Mouse (Mus musculus) neural tube, embryonic 12.5 days (tissue): ENCODE results near the gene Vmn1r8. TPM values are rescaled to one million over a fixed set of nuclear protein-coding genes. Genes with fewer than 3 reads are reported as not detected.
"Not testable (repeated sequence)": the region's sequence is repeated elsewhere in the genome, so short reads cannot be mapped to it uniquely, and the experiment has no call there.

ENCODE experiments used
- ATAC-seq: fragments of 200-750 bp; cut with Nextera tagmentation; 2 replicates; pipeline ENCODE4 v1.8.0; 2017; ENCODE audit warnings: low read depth, mild to moderate bottlenecking, moderate TSS enrichment, moderate library complexity; ENCODE audit not compliant: low FRiP score
- H3K27ac ChIP-seq: fragments of 300-500 bp; sonication (generic); 2 replicates; pipeline ENCODE4 v1.5.1; 2016
- H3K27me3 ChIP-seq: fragments of 300-500 bp; sonication (generic); replicated peaks from 2 replicates; pipeline ENCODE4 v1.6.1; 2016; ENCODE audit warnings: mild to moderate bottlenecking
- H3K36me3 ChIP-seq: fragments of 300-500 bp; sonication (generic); 2 replicates; pipeline ENCODE4 v1.6.1; 2016; ENCODE audit warnings: mild to moderate bottlenecking
- H3K4me1 ChIP-seq: fragments of 300-500 bp; sonication (generic); 2 replicates; pipeline ENCODE4 v1.6.1; 2016
- H3K4me2 ChIP-seq: fragments of 300-500 bp; sonication (generic); replicated peaks from 2 replicates; pipeline ENCODE4 v1.6.1; 2016; ENCODE audit warnings: mild to moderate bottlenecking
- H3K4me3 ChIP-seq: fragments of 300-500 bp; sonication (generic); 2 replicates; pipeline ENCODE4 v1.5.1; 2016
- H3K9ac ChIP-seq: fragments of 300-500 bp; sonication (generic); 2 replicates; pipeline ENCODE4 v1.6.1; 2016; ENCODE audit warnings: mild to moderate bottlenecking
- H3K9me3 ChIP-seq: fragments of 300-500 bp; sonication (generic); 2 replicates; pipeline ENCODE4 v1.6.1; 2016; ENCODE audit warnings: mild to moderate bottlenecking
- WGBS: fragments of 180-500 bp; shearing (Covaris S2); methylation state at CpG from one replicate; pipeline ENCODE4 v1.1.7; 2016; 5-methylcytosine and 5-hydroxymethylcytosine counted together
- polyA plus RNA-seq: library from polyadenylated mRNA; unstranded; fragments of >200 nt; fragmentation: Nextera tagmentation; extraction: Ambion mirVana; gene quantifications from 2 replicates; pipeline ENCODE4 v1.2.1, GENCODE M21; 2016

The Vmn1r8 gene
- not detected in 2 replicates for polyA plus RNA-seq

DNA sequence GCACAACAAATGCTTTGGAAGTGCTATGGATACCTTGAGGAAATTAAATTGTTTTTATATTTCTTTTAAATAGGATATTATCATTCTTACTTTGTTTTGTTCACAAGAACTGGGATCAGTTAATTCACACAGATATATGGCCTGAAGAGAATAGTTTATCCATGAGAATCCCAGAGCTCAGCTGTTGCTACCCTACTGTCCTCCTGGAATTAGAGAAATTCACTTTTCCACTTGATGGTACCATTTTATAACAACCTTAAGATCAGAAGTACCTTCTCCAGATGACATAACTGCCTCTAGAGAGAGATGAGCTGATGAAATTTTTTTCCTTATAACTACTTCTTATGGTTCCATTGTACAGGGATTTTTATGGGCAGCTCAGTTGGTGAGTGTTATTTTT lies at the start of gene Vmn1r8:
Gene Vmn1r8, plus strand, starts transcription at position 301 of the 400 bp plus-strand sequence.
- no peaks in the 10 kb centered on the region for H3K27me3 ChIP-seq
- H3K27ac ChIP-seq = no peak within 1 kb of the TSS
- no peak within 1 kb of the TSS for H3K9ac ChIP-seq
- H3K4me3 ChIP-seq = no peak within 1 kb of the TSS
- H3K9me3 ChIP-seq = no peaks in the 10 kb centered on the region
- no peak within 1 kb of the TSS for H3K4me2 ChIP-seq
- H3K4me1 ChIP-seq = no peaks in the 10 kb centered on the region
- no peaks in the 10 kb centered on the region for H3K36me3 ChIP-seq
- ATAC-seq = no peak

DNA sequence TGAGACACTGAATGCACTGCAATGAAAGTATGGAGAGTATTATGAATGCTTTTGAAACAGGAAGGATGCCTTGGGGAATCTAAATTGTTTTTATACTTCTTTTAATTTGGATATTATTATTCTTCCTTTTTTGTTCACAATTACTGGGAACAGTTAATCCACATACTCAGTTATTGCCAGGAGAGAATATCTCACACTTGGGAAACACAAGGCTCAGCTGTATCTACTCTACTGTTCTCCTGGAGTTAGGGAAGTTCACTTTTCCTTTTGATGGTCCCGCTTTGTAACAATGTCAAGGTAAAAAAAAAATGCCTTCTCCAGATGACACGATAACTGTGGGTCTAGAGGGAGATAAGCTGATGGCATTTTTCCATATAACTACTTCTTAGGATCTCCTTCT lies 35.1 kb upstream of the Vmn1r8 start, which contains the start of gene Vmn1r6:
Gene Vmn1r6, plus strand, starts transcription at position 301 of the 400 bp plus-strand sequence.
- no peak for ATAC-seq
- no peaks in the 10 kb centered on the region for H3K4me1 ChIP-seq
- H3K27ac ChIP-seq = no peak within 1 kb of the TSS
- no peak within 1 kb of the TSS for H3K4me2 ChIP-seq
- no peaks in the 10 kb centered on the region for H3K36me3 ChIP-seq
- no peak within 1 kb of the TSS for H3K9ac ChIP-seq
- no peak within 1 kb of the TSS for H3K4me3 ChIP-seq
- H3K9me3 ChIP-seq = no peaks in the 10 kb centered on the region
- 85% methylated on average over 2 of the region's 2 CpGs for WGBS
- no peaks in the 10 kb centered on the region for H3K27me3 ChIP-seq

DNA sequence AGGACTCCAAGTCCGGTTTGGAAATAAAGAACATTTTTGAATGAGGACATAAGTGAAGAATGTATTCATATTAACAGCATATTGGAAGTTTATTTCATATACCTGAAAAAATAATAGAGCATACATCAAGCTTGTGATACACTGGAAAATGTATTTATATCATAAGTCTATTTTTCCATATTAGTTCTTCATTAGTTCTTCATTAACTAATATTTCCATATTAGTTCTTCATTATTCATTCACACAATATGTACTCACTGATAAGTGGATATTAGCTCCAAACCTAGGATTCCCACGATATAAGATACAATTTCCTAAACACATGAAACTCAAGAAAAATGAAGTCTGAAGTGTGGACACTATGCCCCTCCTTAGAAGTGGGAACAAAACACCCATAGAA lies 6.9 kb upstream of the Vmn1r8 start, which contains the start of gene Vmn1r7:
Gene Vmn1r7, minus strand, starts transcription at position 101 of the 400 bp plus-strand sequence.
- not testable (repeated sequence) for H3K27ac ChIP-seq, H3K9me3 ChIP-seq, H3K4me2 ChIP-seq, H3K4me3 ChIP-seq, H3K9ac ChIP-seq, H3K4me1 ChIP-seq, H3K36me3 ChIP-seq, H3K27me3 ChIP-seq, ATAC-seq
- WGBS = 88% methylated on average over 2 of the region's 2 CpGs

DNA sequence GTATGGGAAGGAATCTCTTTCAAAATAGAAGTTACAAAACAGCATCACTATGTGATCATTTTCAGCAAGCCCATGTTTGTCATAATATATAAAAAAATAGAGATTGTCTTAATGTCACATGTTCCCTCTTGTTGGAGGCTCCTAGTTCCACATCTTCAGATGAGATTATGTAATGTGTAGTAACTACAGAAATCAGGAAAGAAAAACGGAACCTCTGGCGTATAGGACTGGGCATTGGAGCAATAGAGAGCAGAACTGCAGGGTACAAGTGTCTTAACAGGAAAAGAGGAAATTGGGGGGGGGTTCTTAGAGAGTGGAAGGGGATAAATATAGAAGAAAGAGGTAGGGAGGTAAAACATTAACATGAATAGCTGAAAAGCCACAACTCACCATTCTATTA lies 2.6 kb downstream of the Vmn1r8 start:
- H3K4me2 ChIP-seq = no peak overlapping the region
- 88% methylated on average over 2 of the region's 2 CpGs for WGBS
- no peaks in the 10 kb centered on the region for H3K4me1 ChIP-seq
- no peak overlapping the region for H3K9ac ChIP-seq
- no peak for ATAC-seq
- H3K36me3 ChIP-seq = no peaks in the 10 kb centered on the region
- H3K4me3 ChIP-seq = no peak overlapping the region
- no peaks in the 10 kb centered on the region for H3K27me3 ChIP-seq
- no peak overlapping the region for H3K27ac ChIP-seq
- H3K9me3 ChIP-seq = no peaks in the 10 kb centered on the region

DNA sequence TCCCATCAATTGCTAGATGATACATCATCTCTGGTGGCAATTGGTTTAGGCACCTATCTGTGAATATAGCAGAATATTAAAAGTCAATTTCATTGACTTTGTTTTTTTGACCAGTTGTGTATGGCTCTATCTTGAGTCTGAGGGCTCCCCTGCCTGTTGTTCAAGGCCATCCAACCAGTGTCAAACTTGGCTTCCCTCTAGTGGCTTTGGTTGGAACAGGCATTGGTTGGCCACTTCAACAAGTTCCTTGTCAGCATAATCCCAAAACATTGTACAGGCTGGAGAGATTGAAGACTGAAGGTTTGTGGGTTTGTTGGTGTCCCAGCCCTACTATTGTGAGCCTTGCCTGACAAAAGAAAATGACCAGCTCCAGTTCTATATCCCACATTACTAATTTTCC lies 31.6 kb downstream of the Vmn1r8 start:
- Histone ChIP-seq H3K4me3 (no peak overlapping the region), H3K36me3 (no peaks in the 10 kb centered on the region), H3K9me3 (no peaks in the 10 kb centered on the region), H3K4me1 (no peaks in the 10 kb centered on the region), H3K9ac (no peak overlapping the region), H3K27ac (no peak overlapping the region), H3K4me2 (no peak overlapping the region), H3K27me3 (no peaks in the 10 kb centered on the region)
- no peak for ATAC-seq

DNA sequence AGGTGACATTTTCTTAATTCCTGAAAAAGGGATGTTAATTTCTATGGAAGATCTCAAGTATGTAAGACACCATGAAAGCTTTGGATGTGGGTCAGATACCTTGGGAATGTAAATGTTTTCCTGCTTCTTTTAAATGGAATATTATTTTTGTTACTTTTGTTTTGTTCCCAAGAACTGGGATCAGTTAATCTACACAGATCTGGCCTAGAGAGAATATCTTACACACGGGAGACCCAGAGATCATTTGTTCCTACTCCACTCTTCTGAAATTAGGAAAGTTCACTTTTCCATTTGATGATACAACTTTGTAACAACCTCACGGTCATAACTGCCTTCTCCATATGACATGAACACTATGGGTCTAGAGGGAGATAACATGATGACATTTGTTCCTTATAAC lies 34.4 kb downstream of the Vmn1r8 start, which contains the start of gene Vmn1r9:
Gene Vmn1r9, plus strand, starts transcription at position 301 of the 400 bp plus-strand sequence.
- no peak within 1 kb of the TSS for H3K27ac ChIP-seq
- H3K9ac ChIP-seq = no peak within 1 kb of the TSS
- no peaks in the 10 kb centered on the region for H3K36me3 ChIP-seq
- no peaks in the 10 kb centered on the region for H3K4me1 ChIP-seq
- 91% methylated on average over 2 of the region's 2 CpGs for WGBS
- H3K4me3 ChIP-seq = no peak within 1 kb of the TSS
- H3K9me3 ChIP-seq = no peaks in the 10 kb centered on the region
- H3K27me3 ChIP-seq = no peaks in the 10 kb centered on the region
- no peak for ATAC-seq
- no peak within 1 kb of the TSS for H3K4me2 ChIP-seq

Other genes starting within 250 kb of the Vmn1r8 start
- gene Kbtbd2, start 234.5 kb upstream of the Vmn1r8 start, polyA plus RNA-seq = 41.5 and 46.5 TPM in 2 replicates
- 52.8 and 55.2 TPM in 2 replicates for gene Fkbp9, start 200.2 kb upstream of the Vmn1r8 start, polyA plus RNA-seq
- 102 and 106 TPM in 2 replicates for gene Nt5c3, start 108.4 kb upstream of the Vmn1r8 start, polyA plus RNA-seq
- 0.41 and 0.46 TPM in 2 replicates for gene Vmn1r4, start 108.3 kb upstream of the Vmn1r8 start, polyA plus RNA-seq
- not detected in 2 replicates for gene Vmn1r5, start 62.0 kb upstream of the Vmn1r8 start, polyA plus RNA-seq
- gene Vmn1r6, start 35.0 kb upstream of the Vmn1r8 start, polyA plus RNA-seq = not detected in 2 replicates
- gene Vmn1r7, start 7.0 kb upstream of the Vmn1r8 start, polyA plus RNA-seq = not detected in 2 replicates
- not detected in 2 replicates for gene Vmn1r9, start 34.5 kb downstream of the Vmn1r8 start, polyA plus RNA-seq
- not detected in 2 replicates for gene Vmn1r10, start 77.2 kb downstream of the Vmn1r8 start, polyA plus RNA-seq
- gene Vmn1r11, start 101.2 kb downstream of the Vmn1r8 start, polyA plus RNA-seq = not detected in 2 replicates
- gene Vmn1r12, start 124.6 kb downstream of the Vmn1r8 start, polyA plus RNA-seq = not detected in 2 replicates
- not detected in 2 replicates for gene Vmn1r13, start 171.0 kb downstream of the Vmn1r8 start, polyA plus RNA-seq
- not detected in 2 replicates for gene Vmn1r14, start 199.4 kb downstream of the Vmn1r8 start, polyA plus RNA-seq
- gene Vmn1r15, start 225.7 kb downstream of the Vmn1r8 start, polyA plus RNA-seq = not detected in 2 replicates